Mouse (Mus musculus): Measurements from ENCODE around the gene Cd68.

The Cd68 gene

DNA sequence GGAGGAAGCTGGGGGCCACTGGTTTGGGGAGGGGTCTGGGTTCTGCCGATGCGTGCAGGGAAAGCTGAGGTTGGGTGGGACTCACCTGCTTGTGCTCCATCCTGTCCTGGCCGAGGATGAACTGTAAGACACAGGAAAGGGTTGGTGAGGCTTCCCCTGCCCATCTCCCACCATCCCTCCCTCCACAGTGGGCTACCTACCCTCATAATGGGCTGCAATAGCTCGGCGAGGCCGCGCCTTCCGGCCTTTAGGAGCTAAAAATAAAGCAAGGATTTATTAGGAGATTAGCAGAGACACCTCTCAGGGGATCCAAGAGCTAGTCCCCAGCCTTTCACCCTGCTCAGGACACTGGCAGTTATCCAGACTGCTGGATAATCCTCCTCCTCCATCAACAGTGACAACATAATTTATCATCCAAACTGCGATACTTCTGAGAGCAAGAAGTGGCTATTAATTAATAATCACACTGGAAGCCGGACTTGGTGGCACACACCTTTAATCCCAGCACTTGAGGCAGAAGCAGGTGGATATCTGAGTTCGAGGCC, 27.5 kb upstream of the Cd68 start:
- no peak for DNase-seq

DNA sequence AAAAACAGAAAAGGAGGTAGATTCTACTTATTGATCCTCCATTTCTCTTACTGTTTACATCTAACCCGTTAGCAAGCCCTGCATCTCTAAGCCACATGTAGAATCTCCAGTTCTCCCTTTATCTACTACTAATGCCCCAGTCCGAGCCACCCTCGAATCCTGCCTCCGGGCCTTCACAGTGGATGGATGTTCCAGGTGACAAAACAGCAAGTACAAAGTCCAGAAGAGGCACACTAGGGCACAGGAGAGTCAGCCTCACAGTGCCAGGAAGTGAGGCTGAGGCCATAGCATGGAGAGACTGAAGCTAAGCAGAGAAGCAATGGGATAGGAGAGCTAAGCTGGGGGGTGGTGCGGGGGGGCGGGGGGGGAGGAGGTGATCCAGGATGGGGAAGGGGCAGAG, 26.9 kb upstream of the Cd68 start:
- DNase-seq, result no peak

DNA sequence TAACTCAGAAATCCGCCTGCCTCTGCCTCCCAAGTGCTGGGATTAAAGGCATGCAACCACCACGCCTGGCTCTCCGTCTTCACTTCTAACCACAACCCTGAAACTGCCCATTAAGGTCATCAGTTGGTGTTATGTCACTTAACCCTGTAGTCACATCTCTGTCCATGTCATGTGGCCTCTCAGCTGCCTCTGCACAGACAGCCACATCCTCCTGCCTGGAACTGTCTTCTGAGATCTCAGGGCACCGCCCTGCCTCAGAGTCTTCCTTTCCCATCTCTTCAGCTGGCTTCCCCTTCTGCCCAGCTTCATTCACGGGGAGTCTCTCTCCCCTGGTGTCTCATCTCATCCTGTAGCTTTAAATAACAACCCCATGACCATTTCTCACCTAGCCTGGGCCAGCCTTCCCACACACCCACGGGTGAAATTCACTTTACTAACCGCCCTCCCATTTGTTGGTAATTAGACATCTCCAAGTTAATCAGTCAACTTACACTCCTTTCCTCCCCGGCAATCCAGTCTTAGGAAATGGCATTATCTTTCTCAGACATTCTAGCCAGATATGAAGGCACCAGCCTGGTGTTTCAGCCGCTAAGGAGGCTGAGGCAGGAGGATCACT, 26.4 kb upstream of the Cd68 start:
- no peak for DNase-seq

DNA sequence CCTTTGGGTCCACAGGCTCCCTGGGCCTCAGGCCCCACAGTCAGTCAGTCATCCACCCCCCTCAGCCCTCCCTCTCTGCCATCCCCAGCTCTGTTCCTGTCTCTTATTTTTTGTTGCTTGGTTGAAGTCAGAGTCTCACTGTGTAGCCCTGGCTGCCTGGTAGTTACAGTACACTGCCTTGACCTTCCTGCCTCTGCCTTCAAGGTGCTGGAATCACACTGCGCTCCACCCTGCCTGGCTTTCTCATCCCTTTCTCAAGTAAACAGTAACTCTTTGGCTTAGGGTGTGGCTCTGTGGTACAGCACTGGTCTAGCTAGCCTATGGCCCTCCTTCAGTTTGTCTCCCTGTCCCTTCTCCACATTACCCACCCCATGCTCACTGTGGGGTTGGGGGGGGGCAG, 23.9 kb upstream of the Cd68 start:
- no peak for DNase-seq

DNA sequence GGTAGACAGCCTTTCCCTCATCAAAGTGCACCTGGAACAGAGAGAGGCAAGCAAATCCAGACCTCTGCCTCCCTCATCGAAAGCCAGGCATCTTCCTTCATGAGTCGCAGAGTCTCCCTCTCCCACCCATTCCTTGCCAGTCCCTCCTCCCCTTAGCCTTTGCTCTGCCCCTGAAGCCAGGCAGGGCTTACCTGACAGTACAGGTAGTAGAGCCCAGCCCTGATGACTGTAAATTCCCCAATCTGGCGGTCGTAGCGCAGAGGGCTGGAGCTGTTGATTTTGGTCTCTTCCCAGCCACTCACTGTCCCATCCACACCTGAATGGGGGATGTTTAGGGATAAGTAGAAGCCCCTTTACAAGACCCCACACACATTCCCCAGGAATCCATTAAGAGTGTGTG, 21.1 kb upstream of the Cd68 start:
- no peak for DNase-seq

DNA sequence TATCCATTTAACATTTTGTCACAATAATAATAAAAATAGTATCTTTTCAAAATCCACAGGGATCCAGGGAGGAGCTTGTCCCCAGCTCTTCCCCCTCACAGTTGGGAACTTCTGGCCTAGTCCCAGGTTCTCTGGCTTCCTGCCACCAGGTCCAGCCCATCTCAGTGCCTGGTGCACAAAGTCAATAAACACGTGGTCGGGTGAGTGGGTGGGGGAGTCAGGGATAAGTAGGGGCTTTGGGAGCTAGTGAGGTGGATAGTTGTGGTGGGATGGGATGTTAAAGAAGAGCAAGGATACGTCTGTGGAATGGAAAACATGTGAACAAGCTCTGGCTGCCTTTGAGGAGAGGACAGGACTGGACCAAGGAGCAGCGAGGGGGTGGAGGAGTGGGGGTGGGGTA, 20.4 kb upstream of the Cd68 start:
- no peak for DNase-seq

DNA sequence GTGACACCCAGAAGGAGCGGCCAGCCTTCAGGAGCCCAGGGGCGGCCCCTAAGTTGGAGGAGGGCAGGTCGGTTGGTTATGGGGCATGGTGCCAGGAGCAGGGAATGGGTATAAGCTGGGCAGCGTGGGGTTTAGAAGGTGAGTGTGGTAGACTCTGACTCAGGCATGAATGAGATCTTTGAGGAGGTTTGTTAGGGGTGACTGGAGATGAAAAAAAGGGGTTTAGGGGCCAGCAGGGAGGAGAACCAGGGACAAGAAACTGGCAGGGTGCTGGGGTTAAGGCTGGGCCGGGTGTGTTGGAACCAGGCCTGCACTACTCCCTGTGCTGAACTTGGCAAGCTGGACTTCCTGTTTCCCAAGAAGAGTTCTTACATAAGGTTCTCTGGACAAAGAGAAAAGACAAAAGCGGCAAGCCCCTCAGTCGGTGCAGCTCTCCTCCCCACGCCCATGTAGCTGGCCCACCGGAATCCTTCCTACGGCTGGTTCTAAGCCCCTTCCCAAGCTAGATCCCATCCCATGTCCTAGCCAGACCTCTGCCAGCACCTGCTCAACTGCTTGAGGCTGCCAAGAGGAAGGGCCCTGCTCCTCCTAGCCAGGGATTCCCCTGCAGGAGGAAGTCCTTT, 19.7 kb upstream of the Cd68 start, which contains the start of gene Tnfsf13:
Gene Tnfsf13 (minus strand): TSS at position 259 of the 623 bp plus-strand sequence.
- no peak for DNase-seq

DNA sequence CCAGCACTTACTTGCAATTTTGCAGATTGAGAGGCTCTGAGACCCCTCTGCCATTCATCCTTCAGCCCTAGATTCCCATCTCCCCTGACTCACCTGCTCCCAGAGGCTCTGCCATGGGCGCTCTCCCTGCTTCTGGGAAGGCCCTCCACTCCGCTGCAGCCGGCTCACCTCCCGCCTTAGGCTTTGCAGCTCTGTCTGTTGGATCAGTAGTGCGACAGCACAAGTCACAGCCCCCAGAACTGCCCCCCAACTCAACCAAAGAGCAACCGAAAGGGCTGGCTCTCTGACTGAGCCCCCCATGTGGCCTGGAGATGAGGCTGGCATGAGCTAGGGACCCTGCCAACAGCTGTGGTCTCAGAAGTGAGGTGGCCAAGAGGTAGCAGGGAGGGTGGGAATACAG, 19.0 kb upstream of the Cd68 start:
- DNase-seq, result no peak

DNA sequence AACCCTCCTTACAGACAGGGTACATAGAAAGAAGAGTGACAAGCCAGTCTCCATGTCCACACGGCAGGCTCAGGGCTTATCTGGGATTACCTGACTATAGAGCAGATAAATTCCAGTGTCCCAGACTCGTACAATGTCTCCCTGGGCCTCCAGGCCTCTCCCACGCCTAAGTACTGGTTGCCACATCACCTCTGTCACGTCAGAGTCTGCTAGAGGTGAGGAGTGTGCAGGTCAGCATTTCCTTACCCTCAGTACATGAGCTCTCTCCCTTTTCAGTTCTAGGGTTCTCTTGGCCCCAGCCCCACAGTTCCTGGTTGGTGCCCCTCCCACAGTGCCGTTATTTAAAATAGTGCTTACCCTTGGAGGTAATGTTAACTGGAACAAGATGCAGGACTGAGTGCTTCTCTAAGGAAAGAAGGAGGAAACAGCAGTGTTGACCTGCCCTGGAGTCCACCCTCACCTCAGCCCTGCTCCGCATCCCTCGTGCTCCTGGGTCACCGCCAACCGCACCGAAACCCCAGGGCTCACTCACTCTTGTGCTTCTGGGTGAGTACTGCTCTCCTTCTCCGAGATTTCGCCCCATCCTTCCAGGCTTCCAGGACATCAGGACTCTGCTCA, 18.3 kb upstream of the Cd68 start:
- no peak for DNase-seq

DNA sequence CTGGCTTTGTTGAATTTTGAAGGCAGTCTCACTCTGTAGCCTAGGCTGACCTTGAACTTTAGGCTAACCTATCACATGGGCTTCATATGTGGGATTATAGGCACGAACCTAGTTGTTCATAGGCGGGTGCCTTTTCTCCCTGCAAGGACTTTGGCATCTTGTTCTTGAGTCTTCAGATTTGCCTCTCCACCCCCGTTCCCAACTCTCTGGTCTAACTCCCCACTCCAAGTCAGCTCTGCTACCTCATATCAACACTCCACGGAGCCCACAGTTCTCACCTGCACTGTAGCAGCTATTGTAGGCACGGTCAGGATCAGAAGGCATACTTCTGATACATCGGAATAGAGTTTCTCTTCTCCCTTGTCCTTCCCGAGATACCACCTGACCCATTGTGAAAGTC, 17.6 kb upstream of the Cd68 start:
- DNase-seq, result no peak

DNA sequence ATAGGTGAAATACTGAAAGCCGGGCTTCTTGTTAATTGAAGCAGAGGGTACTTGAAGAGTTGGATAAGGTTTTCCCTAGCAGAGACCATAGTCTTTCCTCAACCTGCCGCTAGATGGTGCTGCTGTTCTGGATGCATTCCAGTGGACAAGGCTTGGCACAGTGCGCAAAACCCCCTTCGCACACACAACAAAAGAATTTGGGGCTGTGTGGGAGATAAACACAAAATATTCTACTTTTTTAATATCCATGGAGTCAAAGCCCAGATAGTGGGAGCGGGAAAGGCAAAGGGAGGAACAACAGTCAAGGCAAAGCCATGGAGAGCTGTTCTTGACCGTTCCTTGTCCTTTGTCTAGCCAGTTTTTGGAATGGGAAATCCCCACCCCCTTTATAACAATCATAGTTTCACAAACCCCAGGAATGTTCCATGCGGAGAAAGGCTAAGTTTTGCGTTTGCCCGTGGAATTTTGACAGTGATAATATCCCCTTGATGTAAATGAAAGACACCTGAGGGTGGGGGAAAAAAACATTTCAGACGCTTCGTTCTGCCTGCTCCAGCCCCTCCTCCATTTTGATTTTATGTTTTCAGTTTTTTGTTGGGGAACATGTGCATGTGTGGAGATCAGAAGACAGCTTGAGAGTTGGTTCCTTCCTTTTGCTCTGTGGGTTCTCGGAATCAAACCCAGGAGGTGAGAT, 17.0 kb upstream of the Cd68 start:
- peak; percentile 57 to 71 for DNase-seq

DNA sequence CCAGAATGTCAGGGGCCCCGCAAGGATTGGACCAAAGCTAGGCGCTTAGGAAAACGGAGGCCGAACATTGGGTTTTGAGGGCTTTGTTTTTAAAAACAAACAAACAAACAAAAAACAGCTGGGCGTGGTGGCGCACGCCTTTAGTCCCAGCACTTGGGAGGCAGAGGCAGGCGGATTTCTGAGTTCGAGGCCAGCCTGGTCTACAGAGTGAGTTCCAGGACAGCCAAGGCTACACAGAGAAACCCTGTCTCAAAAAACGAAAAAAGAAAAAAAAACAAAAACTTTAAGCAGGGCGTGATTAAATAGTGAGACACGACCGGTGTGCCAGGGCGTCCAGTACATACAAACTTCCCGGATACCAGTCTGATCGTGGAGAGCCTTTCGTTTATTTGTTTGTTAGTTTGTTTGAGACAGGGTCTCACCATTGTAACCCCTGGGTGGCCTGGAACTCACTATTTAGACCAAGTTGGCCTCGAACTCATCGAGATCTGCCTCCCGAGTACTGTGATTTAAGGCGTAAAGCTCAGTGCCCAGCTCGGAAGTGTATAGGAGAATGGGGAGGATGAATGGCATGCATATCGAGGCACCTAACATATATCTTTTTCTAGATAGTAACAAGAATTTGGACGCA, 16.4 kb upstream of the Cd68 start:
- DNase-seq, result no peak

DNA sequence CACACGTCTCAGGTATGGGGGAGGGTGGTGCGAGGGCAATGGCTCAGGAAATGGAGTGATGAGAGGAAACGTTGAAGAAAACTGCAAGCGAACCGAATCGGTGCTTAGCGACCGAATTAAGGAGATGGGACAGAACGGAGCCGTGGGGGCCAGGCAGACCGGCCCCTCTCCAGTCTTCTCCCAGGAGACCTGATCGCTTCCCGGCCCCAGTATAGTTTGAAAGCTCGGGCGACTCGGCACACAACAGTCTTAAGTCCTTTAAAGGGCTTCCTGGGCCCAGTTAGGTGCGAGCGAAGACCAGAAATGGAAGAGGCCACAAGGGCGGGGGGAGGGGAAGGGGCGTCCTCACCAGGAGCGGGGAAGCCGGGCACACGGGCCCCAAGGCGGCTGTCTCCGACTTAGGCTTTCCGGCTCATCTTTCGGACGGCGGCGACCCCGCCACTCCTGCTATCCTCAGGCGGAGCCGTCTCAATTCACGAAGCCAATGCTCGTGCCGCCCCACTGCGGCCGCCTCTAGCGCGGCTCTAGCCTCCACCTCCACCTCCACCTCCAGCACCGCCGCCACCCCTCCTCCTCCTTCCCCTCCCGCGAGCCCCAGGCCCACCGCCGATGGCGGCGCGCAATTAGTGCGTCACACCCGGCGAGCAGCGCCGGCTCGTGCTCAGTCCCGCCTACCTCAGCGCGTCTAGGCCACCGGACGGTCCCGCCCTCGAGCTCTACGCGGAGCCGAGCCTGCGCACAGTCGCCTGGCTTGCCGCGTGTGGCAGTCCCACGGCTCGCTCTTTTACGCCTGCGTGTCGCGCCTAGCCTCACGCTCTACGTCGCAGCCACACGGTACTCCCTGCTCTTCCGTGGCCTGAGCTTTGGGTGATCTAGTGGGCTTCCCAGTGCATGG, 15.6 kb upstream of the Cd68 start, which contains the start of gene Senp3:
Gene Senp3 (minus strand): TSS at position 771 of the 895 bp plus-strand sequence.
- peak; percentile 95 to 96 for DNase-seq

DNA sequence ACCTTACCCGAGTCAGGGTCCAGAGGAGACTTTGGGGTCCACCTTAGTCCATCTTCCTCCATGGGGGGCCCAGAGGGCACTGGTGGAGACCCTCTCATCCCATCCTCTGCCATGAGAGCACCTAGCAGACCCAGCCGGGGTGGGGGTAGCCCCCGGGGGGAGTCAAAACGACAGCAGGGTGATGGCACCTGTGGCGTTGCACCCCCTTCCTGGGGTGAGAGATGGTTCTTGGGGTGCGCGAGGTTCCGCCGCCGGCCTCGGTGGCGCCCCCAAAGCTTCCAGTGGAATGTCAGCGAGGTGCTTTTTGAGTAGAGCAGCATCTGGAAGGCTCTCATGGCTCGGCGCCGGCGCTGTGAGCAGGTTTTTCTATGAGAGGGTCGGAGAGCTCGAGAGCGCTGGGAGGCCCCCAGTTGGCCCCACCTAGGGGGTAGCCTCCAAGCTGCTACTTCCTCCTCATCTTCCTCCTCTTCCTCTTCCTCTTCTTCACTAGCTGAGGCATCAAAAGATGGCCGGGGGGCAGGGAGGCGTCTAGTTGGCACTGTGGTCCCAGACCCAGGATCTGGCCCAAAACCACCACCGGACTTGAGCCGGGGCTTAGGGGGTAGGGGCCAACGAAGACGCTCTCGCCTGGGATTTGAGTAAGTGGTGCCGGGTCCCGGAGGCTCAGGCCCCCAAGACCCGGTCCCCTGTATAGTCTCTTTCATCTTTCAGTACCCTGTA, 14.3 kb upstream of the Cd68 start:
- DNase-seq, result no peak

DNA sequence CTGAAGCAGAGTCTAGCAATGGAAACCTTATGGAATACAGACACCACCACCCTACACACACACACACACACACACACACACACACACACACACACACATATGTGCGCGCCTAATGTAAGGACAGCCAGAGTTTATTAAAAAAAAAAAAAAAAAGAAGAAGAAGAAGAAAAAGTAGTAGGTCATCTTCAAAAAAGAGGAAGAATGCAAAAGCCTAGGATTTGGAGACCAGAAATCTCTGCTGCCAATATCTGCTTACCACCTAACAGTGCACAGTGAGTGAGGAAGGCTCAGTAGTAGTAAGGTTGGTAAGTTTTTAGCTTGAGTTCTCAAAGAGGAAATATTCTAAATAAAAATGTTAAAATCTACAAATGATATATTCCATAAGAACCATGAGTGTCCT, 13.2 kb upstream of the Cd68 start:
- no peak for DNase-seq

DNA sequence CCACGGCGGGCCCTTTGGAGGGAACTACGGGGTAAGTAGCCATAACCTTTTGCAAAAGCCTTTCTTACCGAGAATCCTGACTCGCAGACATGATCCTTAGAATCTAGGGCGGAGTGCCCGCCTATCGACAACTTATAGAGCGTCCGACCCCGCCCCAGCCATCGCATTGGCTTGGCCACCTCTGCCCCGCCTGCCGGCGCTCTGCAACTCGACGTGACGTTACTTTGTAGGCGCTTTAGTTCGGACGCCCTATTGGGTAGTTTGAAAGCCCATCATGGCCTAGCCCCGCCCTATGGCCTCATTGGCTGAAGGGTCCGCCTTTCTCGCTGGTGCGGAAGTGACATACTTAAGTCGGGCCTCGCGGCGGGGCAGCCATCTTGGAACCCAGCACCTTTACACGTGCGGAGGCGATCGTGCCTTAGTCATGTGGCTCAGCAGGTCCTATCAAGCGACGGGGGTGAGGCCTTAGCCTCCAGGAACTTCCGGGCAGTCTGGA, 6.3 kb upstream of the Cd68 start, which contains the start of gene Eif4a1:
Gene Eif4a1 (minus strand): TSS at position 213 of the 496 bp plus-strand sequence.
- peak; percentile 100 for DNase-seq

DNA sequence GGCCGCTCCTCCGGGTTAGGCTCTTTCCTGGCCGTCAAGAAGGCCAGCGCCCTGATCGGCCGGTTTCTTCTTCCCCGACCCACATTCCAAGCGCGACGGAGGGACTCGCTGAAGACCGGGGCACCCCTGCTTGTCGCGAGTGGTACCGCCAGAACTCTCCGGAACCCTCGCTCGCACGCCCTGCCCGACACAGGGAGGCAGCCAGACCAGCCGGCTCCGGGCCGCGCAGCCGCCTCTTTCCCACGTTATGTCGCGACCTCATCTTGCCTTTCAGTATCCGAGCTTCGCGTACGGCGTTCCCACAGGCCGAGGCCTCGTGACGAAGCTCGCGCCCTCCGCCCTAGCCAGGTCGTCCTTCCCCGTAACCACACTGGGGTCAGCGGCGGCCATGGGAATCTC, 5.8 kb upstream of the Cd68 start:
- DNase-seq, result peak in 1 of 2 experiments; percentile 69

DNA sequence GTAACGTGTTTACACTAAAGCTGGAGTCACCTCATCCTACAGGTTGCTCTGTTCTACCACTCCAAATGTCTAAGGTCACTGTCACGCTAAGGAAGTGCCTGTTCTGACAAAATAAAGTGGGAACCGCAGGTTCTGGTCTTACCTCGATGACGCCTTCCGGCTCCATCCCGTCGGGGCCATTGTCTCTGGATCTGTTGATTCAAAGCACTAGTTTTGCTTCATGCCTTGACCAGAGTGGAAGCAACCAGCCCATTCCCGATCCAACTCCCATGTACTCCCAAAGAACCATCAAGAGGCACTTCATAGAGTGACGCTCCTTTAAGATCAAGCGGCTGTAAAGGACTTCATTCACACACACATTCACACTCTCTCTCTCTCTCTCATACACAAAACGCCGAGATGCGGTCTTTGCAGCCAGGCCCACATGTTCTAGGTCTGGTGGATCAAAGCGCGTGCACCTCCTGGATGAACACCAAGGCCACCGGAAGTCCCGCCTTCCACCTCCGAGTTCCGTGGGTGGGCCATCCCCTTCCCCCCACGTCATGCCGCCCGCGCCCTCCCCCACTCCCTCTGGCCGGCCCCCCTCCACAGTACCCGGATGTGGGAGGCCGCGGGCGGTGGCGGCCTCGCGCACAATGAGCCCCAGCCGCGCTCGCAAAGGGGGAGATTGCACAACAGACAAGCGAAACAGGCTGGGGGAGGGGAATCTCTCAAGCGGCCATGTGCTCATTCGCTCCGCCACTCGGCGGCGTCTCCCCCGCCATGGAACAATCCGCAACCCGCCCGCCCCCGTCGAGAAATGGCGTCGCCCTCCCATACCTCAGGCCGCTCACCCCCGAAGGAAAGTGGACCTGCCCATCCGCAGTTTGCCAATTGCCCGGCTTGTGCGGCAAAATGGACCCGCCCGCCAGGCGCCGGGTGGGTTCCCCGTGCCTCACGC, 5.1 kb upstream of the Cd68 start:
- DNase-seq, result peak; percentile 90 to 92

DNA sequence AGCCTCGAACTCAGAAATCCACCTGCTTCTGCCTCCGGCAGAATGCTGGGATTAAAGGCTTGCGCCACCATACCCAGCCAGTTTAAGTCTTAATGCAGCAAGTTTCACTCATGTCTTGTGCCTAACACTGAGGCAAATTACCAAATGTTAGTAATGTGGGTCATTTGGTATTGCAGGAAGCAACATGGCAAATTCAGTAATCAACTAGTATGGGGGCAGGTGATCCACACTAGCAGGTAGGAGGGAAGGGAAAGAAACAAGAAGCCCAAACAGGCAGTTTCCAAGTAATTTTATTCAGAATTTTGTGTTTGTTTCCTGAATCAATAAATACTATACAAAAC, 682 bp upstream of the Cd68 start:
- DNase-seq, result no peak

DNA sequence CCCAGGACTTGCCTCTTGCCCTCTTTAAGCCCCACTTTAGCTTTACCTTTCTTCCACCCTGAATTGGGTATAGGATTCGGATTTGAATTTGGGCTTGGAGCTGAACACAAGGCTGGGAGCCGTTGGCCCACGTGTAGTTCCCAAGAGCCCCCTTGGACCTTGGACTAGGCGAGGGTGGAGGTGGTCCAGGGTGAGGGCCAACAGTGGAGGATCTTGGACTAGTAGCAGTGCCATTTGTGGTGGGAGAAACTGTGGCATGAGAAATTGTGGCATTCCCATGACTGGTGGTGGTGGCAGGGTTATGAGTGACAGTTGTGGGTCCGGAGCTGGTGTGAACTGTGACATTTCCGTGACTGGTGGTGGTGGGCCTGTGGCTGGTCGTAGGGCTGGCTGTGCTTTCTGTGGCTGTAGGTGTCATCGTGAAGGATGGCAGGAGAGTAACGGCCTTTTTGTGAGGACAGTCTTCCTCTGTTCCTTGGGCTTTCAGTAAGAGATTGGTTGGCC, 444 bp downstream of the Cd68 start:
- no peak for DNase-seq
